Mouse (Mus musculus) neural tube, embryonic 12.5 days (tissue): ENCODE data around the gene Tmeff1. TPM values are rescaled to one million over a fixed set of nuclear protein-coding genes. Genes with fewer than 3 reads are reported as not detected.
A peak's percentile ranks its signal among the peaks of the same experiment; 100 is the strongest.

ENCODE experiments used
- ATAC-seq: fragments of 200-750 bp; cut with Nextera tagmentation; 2 replicates; pipeline ENCODE4 v1.8.0; 2017; ENCODE audit warnings: low read depth, mild to moderate bottlenecking, moderate TSS enrichment, moderate library complexity; ENCODE audit not compliant: low FRiP score
- H3K27ac ChIP-seq: fragments of 300-500 bp; sonication (generic); 2 replicates; pipeline ENCODE4 v1.5.1; 2016
- H3K27me3 ChIP-seq: fragments of 300-500 bp; sonication (generic); replicated peaks from 2 replicates; pipeline ENCODE4 v1.6.1; 2016; ENCODE audit warnings: mild to moderate bottlenecking
- H3K36me3 ChIP-seq: fragments of 300-500 bp; sonication (generic); 2 replicates; pipeline ENCODE4 v1.6.1; 2016; ENCODE audit warnings: mild to moderate bottlenecking
- H3K4me1 ChIP-seq: fragments of 300-500 bp; sonication (generic); 2 replicates; pipeline ENCODE4 v1.6.1; 2016
- H3K4me2 ChIP-seq: fragments of 300-500 bp; sonication (generic); replicated peaks from 2 replicates; pipeline ENCODE4 v1.6.1; 2016; ENCODE audit warnings: mild to moderate bottlenecking
- H3K4me3 ChIP-seq: fragments of 300-500 bp; sonication (generic); 2 replicates; pipeline ENCODE4 v1.5.1; 2016
- H3K9ac ChIP-seq: fragments of 300-500 bp; sonication (generic); 2 replicates; pipeline ENCODE4 v1.6.1; 2016; ENCODE audit warnings: mild to moderate bottlenecking
- H3K9me3 ChIP-seq: fragments of 300-500 bp; sonication (generic); 2 replicates; pipeline ENCODE4 v1.6.1; 2016; ENCODE audit warnings: mild to moderate bottlenecking
- WGBS: fragments of 180-500 bp; shearing (Covaris S2); methylation state at CpG from one replicate; pipeline ENCODE4 v1.1.7; 2016; 5-methylcytosine and 5-hydroxymethylcytosine counted together
- polyA plus RNA-seq: library from polyadenylated mRNA; unstranded; fragments of >200 nt; fragmentation: Nextera tagmentation; extraction: Ambion mirVana; gene quantifications from 2 replicates; pipeline ENCODE4 v1.2.1, GENCODE M21; 2016

Gene Tmeff1
- polyA plus RNA-seq, 1 experiment from 2014 or later: 328 TPM

DNA sequence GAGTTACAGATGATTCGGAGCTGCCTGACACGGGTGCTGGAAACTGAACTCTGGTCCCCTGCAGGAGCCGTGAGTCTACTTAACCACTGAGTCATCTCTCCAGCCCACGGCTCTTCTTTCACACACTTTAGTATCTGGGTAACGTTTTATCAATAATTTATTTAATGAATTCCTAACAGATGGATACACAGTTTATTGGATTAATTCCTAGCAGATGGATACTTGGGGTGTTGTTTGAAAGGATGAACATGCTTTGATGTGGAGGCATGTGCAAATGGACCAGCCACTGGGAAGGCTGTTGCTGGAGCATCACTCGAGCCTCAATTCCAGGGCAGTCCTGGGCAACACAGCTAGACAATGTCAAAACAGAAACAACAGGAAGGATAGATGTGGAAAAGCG is 11.1 kb downstream of the Tmeff1 start:
- H3K36me3 ChIP-seq: no peaks in the 10 kb centered on the region
- no peaks in the 10 kb centered on the region for H3K27me3 ChIP-seq
- 0 out of 2 replicates have a peak, but pooled peaks cover 3% of the 10 kb centered on the region for H3K4me1 ChIP-seq
- no peak overlapping the region for H3K4me3 ChIP-seq
- WGBS: 92% methylated on average over 7 of the region's 7 CpGs
- no peak overlapping the region for H3K4me2 ChIP-seq
- H3K9ac ChIP-seq: no peak overlapping the region
- no peak for ATAC-seq
- no peak overlapping the region for H3K27ac ChIP-seq
- no peaks in the 10 kb centered on the region for H3K9me3 ChIP-seq

DNA sequence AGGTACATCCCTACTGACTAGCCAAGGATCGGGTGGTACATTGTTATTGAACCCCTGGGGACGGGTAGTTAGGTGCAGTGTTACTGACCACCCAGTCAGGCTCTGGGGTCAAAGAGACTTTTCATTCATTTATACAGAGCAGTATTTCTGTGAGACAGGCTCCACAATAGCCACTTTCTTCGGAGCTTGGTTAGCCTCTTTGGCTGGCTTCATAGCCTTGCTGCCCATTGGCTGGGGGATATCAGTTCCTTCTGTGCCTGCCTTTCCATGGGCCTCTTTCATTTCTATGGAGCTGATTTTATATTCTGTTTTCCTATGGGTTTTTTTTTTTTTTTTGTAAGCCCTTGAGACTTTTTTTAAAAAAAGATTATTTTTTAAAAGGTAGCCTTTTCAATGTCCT is 20.7 kb downstream of the Tmeff1 start:
- peaks cover 3% of the 10 kb centered on the region; the same call in 1 of the 2 replicates for H3K4me1 ChIP-seq
- H3K4me3 ChIP-seq: no peak overlapping the region
- ATAC-seq: no peak; the same call in 1 of the 2 replicates
- H3K27ac ChIP-seq: no peak overlapping the region
- H3K27me3 ChIP-seq: no peaks in the 10 kb centered on the region
- H3K9ac ChIP-seq: no peak overlapping the region
- peaks cover 14% of the 10 kb centered on the region; the same call in 1 of the 2 replicates for H3K36me3 ChIP-seq
- 29% methylated on average over 3 of the region's 3 CpGs for WGBS
- H3K4me2 ChIP-seq: no peak overlapping the region
- H3K9me3 ChIP-seq: no peaks in the 10 kb centered on the region

DNA sequence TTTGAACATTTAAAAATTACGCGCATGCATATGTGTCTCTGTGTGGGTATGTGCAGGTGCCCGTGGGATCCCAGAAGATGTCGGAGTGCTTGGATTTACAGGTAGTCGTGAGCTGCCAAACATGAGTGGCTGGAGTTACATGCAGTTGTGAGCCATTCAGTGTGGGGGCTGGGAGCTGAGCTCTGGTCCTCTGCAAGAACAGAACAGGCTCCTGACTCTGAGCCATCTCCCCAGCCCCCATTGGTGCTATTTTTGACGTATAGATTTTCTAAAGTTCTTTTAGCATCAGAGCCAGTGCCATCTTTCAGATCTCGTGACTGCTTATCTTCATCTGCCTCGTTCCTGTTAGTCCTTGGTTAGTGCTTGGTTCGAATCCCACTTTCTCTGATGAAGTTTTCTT is 24.5 kb downstream of the Tmeff1 start:
- no peak overlapping the region for H3K27ac ChIP-seq
- H3K9ac ChIP-seq: no peak overlapping the region
- H3K27me3 ChIP-seq: no peaks in the 10 kb centered on the region
- H3K9me3 ChIP-seq: no peaks in the 10 kb centered on the region
- no peak overlapping the region for H3K4me3 ChIP-seq
- WGBS: 95% methylated on average over 9 of the region's 9 CpGs
- no peak for ATAC-seq
- H3K4me1 ChIP-seq: peaks cover 3% of the 10 kb centered on the region; the same call in 1 of the 2 replicates
- H3K4me2 ChIP-seq: no peak overlapping the region
- H3K36me3 ChIP-seq: peaks cover 32% of the 10 kb centered on the region

DNA sequence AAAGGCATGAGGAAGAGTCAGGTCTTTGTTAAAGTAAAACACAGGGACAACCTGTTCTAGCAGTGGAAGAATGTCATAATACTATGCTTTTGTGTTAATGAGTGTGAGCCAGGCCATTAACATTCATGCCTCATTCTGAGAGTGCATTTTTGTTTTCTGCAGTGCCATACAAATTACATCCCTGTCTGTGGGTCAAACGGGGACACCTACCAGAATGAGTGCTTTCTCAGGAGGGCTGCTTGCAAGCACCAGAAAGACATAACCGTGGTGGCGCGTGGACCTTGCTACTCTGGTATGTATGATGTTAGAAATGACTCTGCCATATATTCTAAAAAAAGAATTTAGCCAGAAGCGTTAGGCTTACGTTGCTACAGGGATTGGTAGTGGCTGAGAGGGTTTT is 25.3 kb downstream of the Tmeff1 start:
- no peak overlapping the region for H3K4me2 ChIP-seq
- no peak for ATAC-seq
- 88% methylated on average over 6 of the region's 6 CpGs for WGBS
- no peaks in the 10 kb centered on the region for H3K27me3 ChIP-seq
- H3K27ac ChIP-seq: no peak overlapping the region
- H3K36me3 ChIP-seq: peaks cover 32% of the 10 kb centered on the region
- no peak overlapping the region for H3K4me3 ChIP-seq
- H3K9ac ChIP-seq: no peak overlapping the region
- peaks cover 3% of the 10 kb centered on the region; the same call in 1 of the 2 replicates for H3K4me1 ChIP-seq
- no peaks in the 10 kb centered on the region for H3K9me3 ChIP-seq

DNA sequence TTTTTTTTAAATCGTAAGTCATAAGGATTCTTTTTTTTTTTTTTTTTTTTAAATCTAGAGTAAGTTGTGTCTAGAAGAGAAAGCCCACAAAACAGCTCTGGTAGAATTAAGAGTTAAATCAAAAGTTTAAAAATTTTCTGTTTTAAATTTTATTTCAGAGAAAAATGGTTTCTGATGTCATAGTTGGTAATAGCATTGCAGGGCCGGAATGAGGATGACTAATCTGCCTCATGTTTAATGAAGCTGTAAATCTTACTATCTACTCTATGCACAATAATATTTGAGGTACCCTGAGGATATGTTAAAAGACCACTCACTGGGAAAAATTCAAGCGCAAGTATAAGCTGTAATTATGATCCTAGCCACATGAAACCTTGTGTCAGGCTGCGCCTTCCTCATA is 30.5 kb downstream of the Tmeff1 start:
- no peak for ATAC-seq
- Histone ChIP-seq H3K36me3 (peaks cover 51% of the 10 kb centered on the region), H3K9ac (no peak overlapping the region), H3K27me3 (no peaks in the 10 kb centered on the region), H3K4me3 (no peak overlapping the region), H3K4me2 (no peak overlapping the region), H3K9me3 (no peaks in the 10 kb centered on the region), H3K27ac (no peak overlapping the region), H3K4me1 (no peaks in the 10 kb centered on the region)
- WGBS: 90% methylated on average over 4 of the region's 4 CpGs

DNA sequence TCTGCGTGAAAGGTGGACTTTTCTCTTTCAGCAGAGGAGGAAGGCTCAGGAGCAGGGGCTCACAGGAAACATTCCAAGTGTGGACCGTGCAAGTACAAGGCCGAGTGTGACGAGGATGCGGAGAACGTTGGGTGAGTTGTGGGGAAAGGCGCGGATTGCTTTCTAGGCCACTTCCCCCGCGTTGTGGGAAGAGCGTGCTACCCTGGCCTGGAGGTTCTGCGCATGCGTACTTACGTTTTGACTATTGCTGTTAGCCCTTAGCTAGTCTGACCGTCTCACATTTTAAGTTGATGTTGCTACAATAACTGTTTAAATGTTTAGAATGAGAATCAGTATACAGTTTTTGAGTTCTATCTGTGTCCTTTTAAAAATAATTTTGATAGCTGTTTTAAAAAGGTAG is 32.2 kb downstream of the Tmeff1 start:
- Histone ChIP-seq H3K4me2 (no peak overlapping the region), H3K27ac (no peak overlapping the region), H3K4me1 (no peaks in the 10 kb centered on the region), H3K9ac (no peak overlapping the region), H3K4me3 (no peak overlapping the region), H3K9me3 (no peaks in the 10 kb centered on the region), H3K36me3 (peaks cover 47% of the 10 kb centered on the region), H3K27me3 (no peaks in the 10 kb centered on the region)
- ATAC-seq: no peak
- 96% methylated on average over 15 of the region's 15 CpGs for WGBS

DNA sequence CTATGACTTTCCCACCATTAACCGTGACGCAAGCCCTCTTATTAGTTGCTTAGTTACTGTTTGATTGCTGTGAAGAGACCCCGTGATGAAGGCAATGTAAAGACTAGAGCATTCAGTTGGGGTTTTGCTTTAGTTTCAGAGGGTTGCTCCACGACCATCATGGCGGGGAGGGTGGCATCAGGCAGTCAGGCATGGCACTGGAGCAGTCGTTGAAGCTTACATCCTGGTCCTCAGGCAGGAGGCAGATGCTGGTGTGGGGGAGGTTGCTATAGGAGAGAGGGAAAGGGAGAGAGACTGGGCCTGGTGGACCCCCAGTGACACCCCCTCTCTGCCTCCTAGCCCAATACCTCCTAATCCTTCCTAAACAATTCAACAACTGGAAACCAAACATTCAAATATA is 35.1 kb downstream of the Tmeff1 start:
- no peaks in the 10 kb centered on the region for H3K27me3 ChIP-seq
- peaks cover 61% of the 10 kb centered on the region for H3K36me3 ChIP-seq
- no peaks in the 10 kb centered on the region for H3K9me3 ChIP-seq
- ATAC-seq: no peak
- H3K9ac ChIP-seq: no peak overlapping the region
- H3K4me2 ChIP-seq: no peak overlapping the region
- H3K4me3 ChIP-seq: no peak overlapping the region
- 90% methylated on average over 6 of the region's 6 CpGs for WGBS
- H3K27ac ChIP-seq: no peak overlapping the region
- no peaks in the 10 kb centered on the region for H3K4me1 ChIP-seq

DNA sequence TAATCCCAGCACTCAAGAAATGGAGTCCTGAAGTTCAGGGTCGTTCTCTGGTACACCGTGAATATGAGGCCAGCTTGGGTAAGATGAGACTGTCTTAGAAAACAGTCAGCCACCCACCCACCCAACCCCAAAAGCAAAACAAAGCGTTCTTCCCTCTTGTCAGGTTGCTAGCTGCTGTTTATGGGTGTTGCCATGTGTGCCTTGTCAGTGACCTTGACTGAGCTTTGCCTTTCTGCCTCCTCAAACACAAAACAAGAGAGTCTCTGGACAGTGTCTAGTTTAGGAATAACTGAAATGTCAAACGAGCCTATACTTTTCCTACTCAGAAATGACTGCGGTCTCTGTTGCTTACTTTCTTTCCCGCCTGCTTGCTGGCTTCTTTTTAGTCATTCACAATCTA is 37.3 kb downstream of the Tmeff1 start:
- H3K27ac ChIP-seq: no peak overlapping the region
- H3K9ac ChIP-seq: no peak overlapping the region
- ATAC-seq: no peak
- no peak overlapping the region for H3K4me3 ChIP-seq
- no peaks in the 10 kb centered on the region for H3K4me1 ChIP-seq
- peaks cover 59% of the 10 kb centered on the region for H3K36me3 ChIP-seq
- 97% methylated on average over 6 of the region's 6 CpGs for WGBS
- H3K9me3 ChIP-seq: no peaks in the 10 kb centered on the region
- H3K4me2 ChIP-seq: no peak overlapping the region
- H3K27me3 ChIP-seq: no peaks in the 10 kb centered on the region

DNA sequence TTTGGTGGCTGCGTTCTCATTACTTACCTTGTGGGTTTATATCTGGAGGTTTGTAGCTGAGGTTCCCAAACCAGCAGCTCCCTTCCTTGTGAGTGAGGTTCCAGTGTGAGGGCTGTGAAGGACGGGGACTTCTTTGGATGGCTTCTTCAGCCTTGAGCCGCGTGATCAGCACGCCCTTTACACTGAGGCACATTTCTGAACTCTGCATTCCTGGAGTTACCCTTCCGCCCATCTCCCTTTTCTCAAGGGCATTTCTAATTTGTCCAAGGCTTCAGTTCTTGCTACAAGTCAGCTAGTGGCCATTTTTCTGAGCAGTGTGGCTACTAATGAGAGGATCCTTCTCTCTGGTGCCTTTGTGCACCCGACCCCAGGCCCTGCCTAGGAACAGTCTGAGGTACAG is 38.0 kb downstream of the Tmeff1 start:
- Histone ChIP-seq H3K4me3 (no peak overlapping the region), H3K4me2 (no peak overlapping the region), H3K4me1 (no peaks in the 10 kb centered on the region), H3K9me3 (no peaks in the 10 kb centered on the region), H3K27me3 (no peaks in the 10 kb centered on the region), H3K9ac (no peak overlapping the region), H3K36me3 (peaks cover 61% of the 10 kb centered on the region), H3K27ac (no peak overlapping the region)
- WGBS: 98% methylated on average over 7 of the region's 7 CpGs
- ATAC-seq: no peak

DNA sequence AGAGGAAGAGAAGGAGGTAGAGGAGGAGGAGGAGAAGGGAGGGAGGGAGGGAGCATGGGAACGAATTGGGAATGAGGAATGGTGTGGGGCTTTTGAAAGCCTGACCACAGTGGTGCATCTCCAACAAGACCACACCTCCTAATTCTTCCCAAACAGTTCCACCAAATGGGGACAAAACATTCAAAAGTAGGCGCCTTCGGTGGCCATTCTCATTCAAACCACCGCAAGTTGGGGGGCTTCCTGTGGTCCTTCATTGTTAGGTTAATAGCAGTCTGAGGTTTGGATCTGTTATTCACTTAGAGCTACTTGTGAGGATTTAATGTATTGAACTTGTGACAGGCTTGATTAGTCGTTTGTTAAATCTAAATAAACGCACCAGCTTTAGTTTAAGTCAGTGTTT is 40.0 kb downstream of the Tmeff1 start:
- no peaks in the 10 kb centered on the region for H3K9me3 ChIP-seq
- WGBS: 69% methylated on average over 6 of the region's 6 CpGs
- peaks cover 70% of the 10 kb centered on the region for H3K36me3 ChIP-seq
- H3K4me3 ChIP-seq: no peak overlapping the region
- H3K27me3 ChIP-seq: no peaks in the 10 kb centered on the region
- no peak overlapping the region for H3K4me2 ChIP-seq
- H3K9ac ChIP-seq: no peak overlapping the region
- ATAC-seq: no peak
- no peak overlapping the region for H3K27ac ChIP-seq
- H3K4me1 ChIP-seq: no peaks in the 10 kb centered on the region

DNA sequence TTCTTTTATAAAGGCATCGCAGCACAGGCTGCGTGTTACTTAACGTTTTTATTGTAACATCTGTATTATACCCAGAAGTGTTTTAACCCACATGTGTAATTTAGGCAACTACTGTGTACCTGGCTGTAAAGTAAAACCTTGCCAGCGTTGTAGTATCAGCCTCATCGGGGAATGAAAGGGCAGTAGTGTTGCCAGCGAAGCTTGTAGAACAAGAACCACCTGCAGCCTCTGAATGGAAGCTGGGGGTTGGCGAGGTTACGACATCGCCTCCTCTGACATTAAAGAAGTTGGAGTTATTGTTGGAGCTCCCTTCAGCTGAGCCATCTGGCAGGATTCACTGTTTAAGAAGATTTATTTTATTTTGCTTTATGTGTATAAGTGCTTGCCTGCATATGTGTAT is 40.9 kb downstream of the Tmeff1 start:
- H3K9ac ChIP-seq: no peak overlapping the region
- 81% methylated on average over 9 of the region's 9 CpGs for WGBS
- no peak for ATAC-seq
- H3K9me3 ChIP-seq: no peaks in the 10 kb centered on the region
- no peak overlapping the region for H3K4me3 ChIP-seq
- no peak overlapping the region for H3K27ac ChIP-seq
- H3K4me2 ChIP-seq: no peak overlapping the region
- no peaks in the 10 kb centered on the region for H3K27me3 ChIP-seq
- peaks cover 71% of the 10 kb centered on the region for H3K36me3 ChIP-seq
- no peaks in the 10 kb centered on the region for H3K4me1 ChIP-seq

DNA sequence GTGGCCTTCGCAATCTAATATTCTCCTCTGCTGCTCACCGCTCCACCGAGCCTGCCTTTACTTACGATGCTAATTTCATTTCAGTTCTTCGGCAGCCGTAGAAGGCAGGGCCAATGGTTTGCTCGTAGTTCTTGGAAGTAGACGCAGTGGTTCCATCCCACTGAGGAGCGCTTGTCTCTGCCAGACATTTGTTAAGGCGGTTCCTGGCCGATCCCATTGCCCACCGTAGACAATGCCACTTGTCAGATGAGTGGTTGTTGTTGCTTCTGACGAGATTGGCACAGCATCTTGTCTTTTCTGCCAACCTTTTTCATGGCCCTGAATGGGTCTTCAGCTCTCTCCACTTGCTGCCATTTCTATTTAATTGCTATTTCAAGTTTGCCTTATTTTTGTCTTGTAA is 44.5 kb downstream of the Tmeff1 start:
- H3K36me3 ChIP-seq: peaks cover 43% of the 10 kb centered on the region
- no peaks in the 10 kb centered on the region for H3K9me3 ChIP-seq
- H3K27me3 ChIP-seq: no peaks in the 10 kb centered on the region
- ATAC-seq: no peak
- no peak overlapping the region for H3K4me2 ChIP-seq
- H3K27ac ChIP-seq: no peak overlapping the region
- H3K4me1 ChIP-seq: no peaks in the 10 kb centered on the region
- H3K4me3 ChIP-seq: no peak overlapping the region
- H3K9ac ChIP-seq: no peak overlapping the region
- 96% methylated on average over 13 of the region's 13 CpGs for WGBS

DNA sequence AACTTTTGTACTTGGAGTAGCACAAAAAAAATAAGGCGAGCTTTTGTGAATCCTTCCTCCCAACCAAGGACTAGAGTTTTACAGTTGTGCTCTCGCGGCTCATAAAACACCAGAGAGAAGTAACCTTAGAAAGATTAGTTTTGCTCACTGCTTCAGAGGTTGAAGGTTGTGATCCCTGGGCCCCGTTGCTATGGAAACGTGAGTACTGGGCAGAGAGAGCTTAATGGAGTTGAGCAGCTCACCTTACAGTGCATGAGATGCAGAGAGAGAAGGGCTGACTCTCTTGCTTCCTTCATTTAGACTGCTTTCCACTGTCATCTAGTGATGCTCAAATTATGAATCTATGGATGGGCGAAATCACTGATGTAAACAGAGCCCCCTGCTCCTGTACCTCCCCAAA is 48.6 kb downstream of the Tmeff1 start:
- no peak overlapping the region for H3K9ac ChIP-seq
- ATAC-seq: 0 out of 2 replicates have a peak, but pooled peaks have one; percentile 17
- 72% methylated on average over 6 of the region's 6 CpGs for WGBS

More for the DNA sequence above, 48.6 kb downstream of the Tmeff1 start:
- no peaks in the 10 kb centered on the region for H3K27me3 ChIP-seq
- H3K4me1 ChIP-seq: no peaks in the 10 kb centered on the region
- no peak overlapping the region for H3K4me3 ChIP-seq
- H3K27ac ChIP-seq: no peak overlapping the region
- no peaks in the 10 kb centered on the region for H3K9me3 ChIP-seq
- peaks cover 34% of the 10 kb centered on the region for H3K36me3 ChIP-seq
- H3K4me2 ChIP-seq: no peak overlapping the region
